Mouse (Mus musculus) lung, postnatal 0 days (tissue): ENCODE results near the gene Man2b2.

Experiments
- CTCF ChIP-seq: IDR thresholded peaks from 2 replicates; pipeline ENCODE4 v1.5.1; 2016; ENCODE audit warnings: antibody characterized with exemption, mild to moderate bottlenecking
- EP300 ChIP-seq: IDR thresholded peaks from 2 replicates; pipeline ENCODE4 v1.6.1; 2016; ENCODE audit warnings: antibody characterized with exemption, mild to moderate bottlenecking, control low read depth

- TF ChIP-seq CTCF (no peak), EP300 (no peak)
Measured at GRCm38 (mm10) chr5:36857546-36857945, 27.1 kb upstream of the Man2b2 start.
